Mouse (Mus musculus) hindbrain, embryonic 12.5 days (tissue): Measurements from ENCODE around the gene Smco1. TPM values are rescaled to one million over a fixed set of nuclear protein-coding genes. Genes with fewer than 3 reads are reported as not detected.
"Not testable (repeated sequence)": the region's sequence is repeated elsewhere in the genome, so short reads cannot be mapped to it uniquely, and the experiment has no call there.

Experiments used
- ATAC-seq: fragments of 200-750 bp; cut with Nextera tagmentation; 2 replicates; pipeline ENCODE4 v1.8.0; 2017; ENCODE audit warnings: moderate TSS enrichment; ENCODE audit not compliant: low FRiP score
- H3K27ac ChIP-seq: fragments of 300-500 bp; sonication (generic); 2 replicates; pipeline ENCODE4 v1.5.1; 2016; ENCODE audit warnings: mild to moderate bottlenecking
- H3K27me3 ChIP-seq: fragments of 300-500 bp; sonication (generic); 2 replicates; pipeline ENCODE4 v1.6.1; 2016; ENCODE audit warnings: mild to moderate bottlenecking
- H3K36me3 ChIP-seq: fragments of 300-500 bp; sonication (generic); 2 replicates; pipeline ENCODE4 v1.6.1; 2016; ENCODE audit warnings: mild to moderate bottlenecking
- H3K4me1 ChIP-seq: fragments of 300-500 bp; sonication (generic); 2 replicates; pipeline ENCODE4 v1.6.1; 2016
- H3K4me2 ChIP-seq: fragments of 300-500 bp; sonication (generic); replicated peaks from 2 replicates; pipeline ENCODE4 v1.6.1; 2016; ENCODE audit warnings: mild to moderate bottlenecking
- H3K4me3 ChIP-seq: fragments of 300-500 bp; sonication (generic); 2 replicates; pipeline ENCODE4 v1.5.1; 2016; ENCODE audit warnings: mild to moderate bottlenecking
- H3K9ac ChIP-seq: fragments of 300-500 bp; sonication (generic); 2 replicates; pipeline ENCODE4 v1.6.1; 2016; ENCODE audit warnings: mild to moderate bottlenecking, moderate library complexity
- H3K9me3 ChIP-seq: fragments of 300-500 bp; sonication (generic); replicated peaks from 2 replicates; pipeline ENCODE4 v1.6.1; 2016; ENCODE audit warnings: mild to moderate bottlenecking
- WGBS: fragments of 180-500 bp; shearing (Covaris S2); methylation state at CpG from one replicate; pipeline ENCODE4 v1.1.7; 2016; 5-methylcytosine and 5-hydroxymethylcytosine counted together
- polyA plus RNA-seq: library from polyadenylated mRNA; unstranded; fragments of >200 nt; fragmentation: Nextera tagmentation; extraction: Ambion mirVana; gene quantifications from 2 replicates; pipeline ENCODE4 v1.2.1, GENCODE M21; 2016

Smco1 gene
- polyA plus RNA-seq: 0.14 TPM in 1 of 2 replicates, not detected in the other

- no peak within 1 kb of the TSS for H3K4me2 ChIP-seq
- H3K9me3 ChIP-seq: no peaks in the 10 kb centered on the region
- no peak for ATAC-seq
- H3K4me3 ChIP-seq: no peak within 1 kb of the TSS
- 90% methylated on average over 11 of the region's 11 CpGs for WGBS
- no peaks in the 10 kb centered on the region for H3K36me3 ChIP-seq
- no peak within 1 kb of the TSS for H3K9ac ChIP-seq
- H3K27me3 ChIP-seq: no peaks in the 10 kb centered on the region
- H3K4me1 ChIP-seq: no peaks in the 10 kb centered on the region
- no peak within 1 kb of the TSS for H3K27ac ChIP-seq
Observed at GRCm38 (mm10) chr16:32271291-32271690, at the start of gene Smco1. Gene Smco1, plus strand, starts transcription at chr16:32271468.

GRCm38 (mm10) chr16:32221803-32222202, 49.5 kb upstream of the Smco1 start:
- H3K4me1 ChIP-seq: no peaks in the 10 kb centered on the region
- H3K4me3 ChIP-seq: no peak overlapping the region
- WGBS: 86% methylated on average over 4 of the region's 4 CpGs
- no peaks in the 10 kb centered on the region for H3K27me3 ChIP-seq
- H3K36me3 ChIP-seq: no peaks in the 10 kb centered on the region
- no peak overlapping the region for H3K27ac ChIP-seq
- no peaks in the 10 kb centered on the region; the same call in 1 of the 2 replicates for H3K9me3 ChIP-seq
- H3K9ac ChIP-seq: no peak overlapping the region
- H3K4me2 ChIP-seq: no peak overlapping the region
- no peak for ATAC-seq

- Histone ChIP-seq H3K27me3 (no peaks in the 10 kb centered on the region), H3K4me1 (no peaks in the 10 kb centered on the region), H3K4me3 (no peak overlapping the region), H3K36me3 (no peaks in the 10 kb centered on the region), H3K9ac (no peak overlapping the region), H3K4me2 (no peak overlapping the region), H3K9me3 (no peaks in the 10 kb centered on the region; the same call in 1 of the 2 replicates), H3K27ac (no peak overlapping the region)
- no peak for ATAC-seq
Observed at GRCm38 (mm10) chr16:32222399-32222798, 48.9 kb upstream of the Smco1 start.

GRCm38 (mm10) chr16:32232050-32232449, 39.2 kb upstream of the Smco1 start:
- not testable (repeated sequence) for H3K4me1 ChIP-seq, H3K4me3 ChIP-seq, H3K9ac ChIP-seq, H3K27ac ChIP-seq, ATAC-seq, H3K9me3 ChIP-seq, H3K4me2 ChIP-seq, H3K27me3 ChIP-seq
- peaks cover 22% of the 10 kb centered on the region for H3K36me3 ChIP-seq
- WGBS: 91% methylated on average over 3 of the region's 3 CpGs

- Histone ChIP-seq H3K9ac (no peak overlapping the region), H3K4me1 (no peaks in the 10 kb centered on the region), H3K9me3 (no peaks in the 10 kb centered on the region), H3K27ac (no peak overlapping the region), H3K36me3 (peaks cover 26% of the 10 kb centered on the region), H3K4me2 (no peak overlapping the region), H3K27me3 (no peaks in the 10 kb centered on the region), H3K4me3 (no peak overlapping the region)
- WGBS: 93% methylated on average over 19 of the region's 19 CpGs
- ATAC-seq: no peak
Observed at GRCm38 (mm10) chr16:32237930-32238680, 33.2 kb upstream of the Smco1 start.

- H3K4me3 ChIP-seq: no peak overlapping the region
- no peak overlapping the region for H3K4me2 ChIP-seq
- WGBS: 87% methylated on average over 2 of the region's 2 CpGs
- no peaks in the 10 kb centered on the region for H3K27me3 ChIP-seq
- H3K9ac ChIP-seq: no peak overlapping the region
- H3K9me3 ChIP-seq: no peaks in the 10 kb centered on the region
- ATAC-seq: no peak
- peaks cover 5% of the 10 kb centered on the region for H3K4me1 ChIP-seq
- H3K27ac ChIP-seq: no peak overlapping the region
- peaks cover 21% of the 10 kb centered on the region for H3K36me3 ChIP-seq
Observed at GRCm38 (mm10) chr16:32239428-32240312, 31.6 kb upstream of the Smco1 start.

GRCm38 (mm10) chr16:32243901-32244300, 27.4 kb upstream of the Smco1 start:
- no peak overlapping the region for H3K4me3 ChIP-seq

GRCm38 (mm10) chr16:32246351-32246791, 24.9 kb upstream of the Smco1 start:
- Histone ChIP-seq H3K9me3 (no peaks in the 10 kb centered on the region), H3K36me3 (no peaks in the 10 kb centered on the region), H3K4me1 (peaks cover 27% of the 10 kb centered on the region), H3K27ac (peak overlapping the region; percentile 94), H3K9ac (peak overlapping the region; percentile 97), H3K4me3 (peak overlapping the region; percentile 89), H3K4me2 (peak overlapping the region; percentile 76), H3K27me3 (no peaks in the 10 kb centered on the region)
- peak; percentile 72 for ATAC-seq
- 0% methylated on average over 37 of the region's 41 CpGs for WGBS

More at GRCm38 (mm10) chr16:32243901-32244300, 27.4 kb upstream of the Smco1 start:
- H3K4me2 ChIP-seq: no peak overlapping the region
- no peaks in the 10 kb centered on the region for H3K9me3 ChIP-seq
- H3K36me3 ChIP-seq: 0 out of 2 replicates have a peak, but pooled peaks cover 3% of the 10 kb centered on the region
- no peak for ATAC-seq
- no peak overlapping the region for H3K9ac ChIP-seq
- H3K27ac ChIP-seq: no peak overlapping the region
- peaks cover 27% of the 10 kb centered on the region for H3K4me1 ChIP-seq
- WGBS: 93% methylated on average over 3 of the region's 3 CpGs
- H3K27me3 ChIP-seq: no peaks in the 10 kb centered on the region

- Histone ChIP-seq H3K9ac (peak within 1 kb of the TSS; percentile 97), H3K4me1 (peaks cover 27% of the 10 kb centered on the region), H3K36me3 (0 out of 2 replicates have a peak, but pooled peaks cover 2% of the 10 kb centered on the region), H3K27ac (peak within 1 kb of the TSS; percentile 94), H3K4me3 (peak within 1 kb of the TSS; percentile 89), H3K9me3 (no peaks in the 10 kb centered on the region), H3K27me3 (no peaks in the 10 kb centered on the region), H3K4me2 (peak within 1 kb of the TSS; percentile 76)
- peak; percentile 99 for ATAC-seq
- under 1% methylated on average over 45 of the region's 48 CpGs for WGBS
Observed at GRCm38 (mm10) chr16:32246952-32247370, 24.3 kb upstream of the Smco1 start, which contains the start of the genes Fbxo45 and Wdr53. Gene Fbxo45, minus strand, starts transcription at chr16:32247158. Gene Wdr53, plus strand, starts transcription at chr16:32247227.

- 84% methylated on average over 2 of the region's 2 CpGs for WGBS
Observed at GRCm38 (mm10) chr16:32264225-32264624, 7.0 kb upstream of the Smco1 start.

GRCm38 (mm10) chr16:32273338-32273737, 2.1 kb downstream of the Smco1 start:
- no peaks in the 10 kb centered on the region for H3K27me3 ChIP-seq
- ATAC-seq: no peak
- no peaks in the 10 kb centered on the region for H3K9me3 ChIP-seq
- H3K36me3 ChIP-seq: no peaks in the 10 kb centered on the region
- H3K4me2 ChIP-seq: no peak overlapping the region
- peaks cover 6% of the 10 kb centered on the region for H3K4me1 ChIP-seq
- no peak overlapping the region for H3K9ac ChIP-seq
- H3K4me3 ChIP-seq: no peak overlapping the region
- WGBS: 52% methylated on average over 9 of the region's 9 CpGs
- H3K27ac ChIP-seq: no peak overlapping the region

More at GRCm38 (mm10) chr16:32264225-32264624, 7.0 kb upstream of the Smco1 start:
- ATAC-seq, H3K9me3 ChIP-seq, H3K4me2 ChIP-seq, H3K4me3 ChIP-seq, H3K27ac ChIP-seq, H3K4me1 ChIP-seq, H3K9ac ChIP-seq, H3K27me3 ChIP-seq, H3K36me3 ChIP-seq: not testable (repeated sequence)

- H3K9me3 ChIP-seq: 0 out of 2 replicates have a peak, but pooled peaks cover 1% of the 10 kb centered on the region
- no peak for ATAC-seq
- WGBS: 91% methylated on average over 6 of the region's 6 CpGs
- H3K4me1 ChIP-seq: peaks cover 20% of the 10 kb centered on the region
- H3K4me3 ChIP-seq: no peak overlapping the region
- no peak overlapping the region for H3K4me2 ChIP-seq
- no peaks in the 10 kb centered on the region for H3K27me3 ChIP-seq
- no peak overlapping the region for H3K9ac ChIP-seq
- no peaks in the 10 kb centered on the region for H3K36me3 ChIP-seq
- no peak overlapping the region for H3K27ac ChIP-seq
Observed at GRCm38 (mm10) chr16:32275041-32275440, 3.8 kb downstream of the Smco1 start.
